21 mouse cellular contexts compared by ENCODE assay signal in the genomic region with DNA sequence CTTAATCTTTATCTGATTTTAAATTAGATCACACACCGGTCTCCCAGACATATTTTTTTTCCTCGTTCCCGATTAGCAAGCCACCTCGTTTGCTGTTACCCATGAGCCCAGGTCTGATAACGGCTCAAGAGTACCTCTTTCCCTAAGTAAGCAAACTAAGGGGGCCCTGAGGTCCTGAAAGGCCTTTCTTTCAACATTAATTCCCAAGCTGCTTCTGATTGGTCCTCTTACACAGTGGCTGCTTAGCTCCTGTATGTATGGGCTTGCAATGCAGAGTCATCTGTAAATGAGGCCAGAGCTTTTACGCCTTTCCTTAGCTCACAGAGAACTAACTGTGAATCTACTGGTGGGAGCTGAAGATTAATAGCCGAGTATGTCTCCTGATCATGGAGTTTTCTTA. TPM values are rescaled to one million over a fixed set of nuclear protein-coding genes. Genes with fewer than 3 reads are reported as not detected.
DNase-seq lines count a peak whose midpoint lies in the region; ATAC-seq and TF ChIP-seq lines count a peak whose summit lies in the region.
"Had no signal": no experiment of that assay in that cellular context is flagged by ENCODE, and none has a peak within 500 bp of the region (broad histone marks: within the 10 kb centered on the region; RNA-seq: fewer than 3 reads in every experiment).

No protein-coding gene starts in this region.

- H3K9me3 ChIP-seq in heart, embryonic 11.5 days (replicated peaks; ENCODE audit: control insufficient read depth, low read length), result no peaks in the 10 kb centered on the region
- H3K9me3 ChIP-seq in liver, embryonic 11.5 days (ENCODE audit: control insufficient read depth, low read length), result no peaks in the 10 kb centered on the region
- no peaks in the 10 kb centered on the region for H3K9me3 ChIP-seq in liver, embryonic 12.5 days (replicated peaks)
- H3K9me3 ChIP-seq in lung, postnatal 0 days (ENCODE audit: low read length), result no peaks in the 10 kb centered on the region
- H3K9me3 ChIP-seq: embryonic facial prominence, embryonic 13.5 days; forebrain, embryonic 13.5 days; heart, embryonic 10.5 days; hindbrain, embryonic 13.5 days had no signal

- no peak for ATAC-seq in heart, embryonic 11.5 days (replicated peaks; ENCODE audit: insufficient number of reproducible peaks, low FRiP score, low TSS enrichment)
- ATAC-seq in liver, embryonic 11.5 days (replicated peaks; ENCODE audit: low FRiP score), result no peak
- ATAC-seq in liver, embryonic 12.5 days, result no peak
- peak; percentile 50 for ATAC-seq in lung, postnatal 0 days
- ATAC-seq: forebrain, embryonic 13.5 days; forebrain, postnatal 0 days; hindbrain, postnatal 0 days had no signal

- no peak overlapping the region for H3K4me3 ChIP-seq in heart, embryonic 11.5 days (ENCODE audit: low read depth, low read length)
- H3K4me3 ChIP-seq in liver, embryonic 11.5 days (ENCODE audit: low read depth, low read length), result no peak overlapping the region
- no peak overlapping the region for H3K4me3 ChIP-seq in liver, embryonic 12.5 days
- H3K4me3 ChIP-seq in lung, postnatal 0 days (ENCODE audit: low read depth, low read length), result no peak overlapping the region
- H3K4me3 ChIP-seq: embryonic facial prominence, embryonic 13.5 days; forebrain, embryonic 13.5 days; heart, embryonic 10.5 days; hindbrain, embryonic 13.5 days had no signal

- H3K4me1 ChIP-seq in heart, embryonic 11.5 days (ENCODE audit: control insufficient read depth, insufficient read depth, low read length), result 0 out of 2 replicates have a peak, but pooled peaks cover 5% of the 10 kb centered on the region
- peaks cover 4% of the 10 kb centered on the region; the same call in 1 of the 2 replicates for H3K4me1 ChIP-seq in liver, embryonic 11.5 days (replicated peaks; ENCODE audit: control insufficient read depth, insufficient read depth, low read length)
- peaks cover 4% of the 10 kb centered on the region; the same call in 1 of the 2 replicates for H3K4me1 ChIP-seq in liver, embryonic 12.5 days
- H3K4me1 ChIP-seq in lung, postnatal 0 days (ENCODE audit: insufficient read depth, low read depth, low read length), result no peaks in the 10 kb centered on the region
- H3K4me1 ChIP-seq: embryonic facial prominence, embryonic 13.5 days; hindbrain, embryonic 13.5 days had no signal

- no peak for TF ChIP-seq CTCF in lung, postnatal 0 days (IDR thresholded peaks at IDR 0.05)

- no peaks in the 10 kb centered on the region for H3K27me3 ChIP-seq in heart, embryonic 11.5 days (ENCODE audit: control insufficient read depth, insufficient read depth, low read length)
- H3K27me3 ChIP-seq in liver, embryonic 11.5 days (replicated peaks; ENCODE audit: control insufficient read depth, insufficient read depth, low read length), result no peaks in the 10 kb centered on the region
- no peaks in the 10 kb centered on the region for H3K27me3 ChIP-seq in liver, embryonic 12.5 days (replicated peaks)
- H3K27me3 ChIP-seq in lung, postnatal 0 days (replicated peaks; ENCODE audit: insufficient read depth, low read length), result no peaks in the 10 kb centered on the region
- H3K27me3 ChIP-seq: embryonic facial prominence, embryonic 13.5 days; forebrain, embryonic 13.5 days; hindbrain, embryonic 13.5 days had no signal

- TF ChIP-seq EP300 in lung, postnatal 0 days (IDR thresholded peaks at IDR 0.05), result no peak

- intact Hi-C loops in heart, postnatal 36 days (cut with DNase I), result no loop called here

- no peaks in the 10 kb centered on the region for H3K36me3 ChIP-seq in heart, embryonic 11.5 days (ENCODE audit: control insufficient read depth, insufficient read depth, low read length)
- H3K36me3 ChIP-seq in liver, embryonic 11.5 days (ENCODE audit: control insufficient read depth, insufficient read depth, low read length), result no peaks in the 10 kb centered on the region
- H3K36me3 ChIP-seq in liver, embryonic 12.5 days, result no peaks in the 10 kb centered on the region
- no peaks in the 10 kb centered on the region for H3K36me3 ChIP-seq in lung, postnatal 0 days (ENCODE audit: insufficient read depth, low read length)
- H3K36me3 ChIP-seq: embryonic facial prominence, embryonic 13.5 days; heart, embryonic 10.5 days; hindbrain, embryonic 13.5 days had no signal

- 31% methylated on average over 7 of the region's 7 CpGs for whole genome bisulfite sequencing in heart, embryonic 11.5 days (ENCODE audit: insufficient replicate concordance)
- 41% methylated on average over 7 of the region's 7 CpGs for WGBS in liver, embryonic 11.5 days
- WGBS in liver, embryonic 12.5 days (ENCODE audit: insufficient replicate concordance), result 45% methylated on average over 7 of the region's 7 CpGs
- 26% methylated on average over 7 of the region's 7 CpGs for WGBS in lung, postnatal 0 days

- H3K9ac ChIP-seq in heart, embryonic 11.5 days (ENCODE audit: low read depth, low read length), result 0 out of 2 replicates have a peak overlapping the region, but pooled peaks have one; percentile 28
- no peak overlapping the region for H3K9ac ChIP-seq in liver, embryonic 11.5 days (ENCODE audit: low read depth, low read length)
- H3K9ac ChIP-seq in liver, embryonic 12.5 days, result no peak overlapping the region
- H3K9ac ChIP-seq in lung, postnatal 0 days (replicated peaks; ENCODE audit: low read depth), result no peak overlapping the region
- H3K9ac ChIP-seq: embryonic facial prominence, embryonic 13.5 days; forebrain, embryonic 13.5 days; forebrain, postnatal 0 days; hindbrain, embryonic 13.5 days had no signal

- H3K4me2 ChIP-seq in heart, embryonic 11.5 days, result peak overlapping the region; percentile 31
- H3K4me2 ChIP-seq in liver, embryonic 11.5 days, result peak overlapping the region; percentile 17
- H3K4me2 ChIP-seq in liver, embryonic 12.5 days, result no peak overlapping the region
- H3K4me2 ChIP-seq in lung, postnatal 0 days (replicated peaks; ENCODE audit: low read depth, low read length), result peak overlapping the region; percentile 30; the same call in 1 of the 2 replicates
- H3K4me2 ChIP-seq: embryonic facial prominence, embryonic 13.5 days; forebrain, embryonic 13.5 days; hindbrain, embryonic 13.5 days had no signal

- no peak for DNase-seq in heart, postnatal 36 days
- no peak for DNase-seq in liver, embryonic 11.5 days (ENCODE audit: low spot score)
- DNase-seq in lung, postnatal 0 days (ENCODE audit: low spot score), result peak; percentile 24
- DNase-seq in lung, postnatal 36 days, result no peak
- no peak for DNase-seq in right cerebral cortex, postnatal 10 days (ENCODE audit: low spot score in 2 of 2)
- DNase-seq: adrenal gland, adult 2 months; adrenal gland, postnatal 25 days; cerebellum, adult 18-20 months; cerebellum, adult 9-11 months; cerebellum, postnatal 36 days; forebrain, postnatal 0 days; gastrocnemius, postnatal 14 days; heart, postnatal 10 days had no signal

- no peak overlapping the region for H3K27ac ChIP-seq in heart, embryonic 11.5 days (ENCODE audit: low read depth, low read length)
- no peak overlapping the region for H3K27ac ChIP-seq in liver, embryonic 11.5 days (ENCODE audit: low read depth, low read length)
- no peak overlapping the region for H3K27ac ChIP-seq in liver, embryonic 12.5 days
- no peak overlapping the region for H3K27ac ChIP-seq in lung, postnatal 0 days (ENCODE audit: low read length)
- H3K27ac ChIP-seq: embryonic facial prominence, embryonic 13.5 days; forebrain, embryonic 13.5 days; heart, embryonic 10.5 days; hindbrain, embryonic 13.5 days; hindbrain, postnatal 0 days had no signal

RNA-seq across cellular contexts. Expression of a gene that starts 15.7 kb away (rescaled TPM):
- polyA plus RNA-seq in heart, embryonic 11.5 days (2014; fragmentation: Nextera tagmentation; extraction: Ambion mirVana), result 0.04 TPM in 1 of 2 replicates, not detected in the other
- total RNA-seq in heart, postnatal 36 days (2021), result under 1 TPM in 1 of 2 experiments, not detected in 1; 0.11 TPM
- not detected in 2 replicates for polyA plus RNA-seq in liver, embryonic 11.5 days (2014; fragmentation: Nextera tagmentation; extraction: Ambion mirVana)
- polyA plus RNA-seq in liver, embryonic 12.5 days (2016; fragmentation: Nextera tagmentation; extraction: Ambion mirVana), result 0.05 TPM in 1 of 2 replicates, not detected in the other
- 0.19 and 0.32 TPM in 2 replicates for polyA plus RNA-seq in lung, postnatal 0 days (2015; fragmentation: Nextera tagmentation; extraction: Ambion mirVana)
- total RNA-seq: adrenal gland, postnatal 25 days; forebrain, postnatal 0 days; gastrocnemius, adult 18-20 months had no signal
- polyA plus RNA-seq: adrenal gland, adult 2 months; heart, embryonic 10.5 days had no signal
